Mouse (Mus musculus) mesoderm, embryonic 11.5 days (tissue): ENCODE results near the gene Rpl27a.
A peak's percentile ranks its signal among the peaks of the same experiment; 100 is the strongest.

Experiments
- DNase-seq: peaks from one replicate; pipeline ENCODE4 v3.0.0-alpha.2; 2012; ENCODE audit warnings: low read depth, low spot score

Rpl27a gene

DNA sequence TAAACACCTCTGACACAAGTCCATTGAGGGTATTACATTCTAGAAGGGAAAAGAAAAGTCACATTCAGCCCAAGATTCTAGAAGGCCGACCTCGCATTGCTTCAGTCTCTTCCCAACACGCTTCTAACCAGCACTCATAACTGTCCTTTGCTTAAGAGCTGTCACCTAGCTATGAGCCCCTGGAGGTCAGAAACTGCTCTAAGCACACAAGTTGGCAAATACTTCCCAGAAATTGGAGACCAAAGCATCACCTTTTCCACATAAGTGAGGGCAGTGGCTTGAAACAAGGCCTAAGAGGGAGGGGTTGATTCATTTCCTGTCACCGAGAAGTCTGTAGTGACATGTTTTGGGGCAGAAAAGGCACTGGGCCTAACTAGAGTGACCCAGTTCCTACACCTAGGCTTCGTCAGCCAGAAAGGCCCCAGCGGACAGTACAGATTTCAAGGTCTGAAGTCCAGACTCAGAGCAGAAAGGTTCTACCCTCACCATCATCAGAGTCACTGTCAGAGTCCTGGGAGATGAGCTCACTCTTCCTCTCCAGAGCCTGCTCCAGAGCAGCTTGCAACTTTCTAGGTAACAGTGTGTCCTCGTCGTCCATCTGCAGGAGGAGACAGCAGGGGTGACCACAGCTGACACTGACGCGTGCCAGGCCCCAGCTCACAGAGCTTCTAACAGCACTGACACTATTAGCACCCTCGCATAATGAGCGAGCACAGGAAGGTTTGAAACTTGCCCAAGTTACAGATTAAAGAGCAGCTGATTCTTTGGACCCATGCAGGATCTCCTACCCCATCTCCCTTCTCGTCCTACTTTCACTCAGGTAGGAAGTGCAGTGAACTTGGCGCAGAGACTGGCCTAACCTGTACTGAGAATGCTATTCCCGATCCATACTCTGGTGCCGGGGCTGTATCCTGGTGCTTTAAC is 7.1 kb downstream of the Rpl27a start:
- DNase-seq, result no peak

DNA sequence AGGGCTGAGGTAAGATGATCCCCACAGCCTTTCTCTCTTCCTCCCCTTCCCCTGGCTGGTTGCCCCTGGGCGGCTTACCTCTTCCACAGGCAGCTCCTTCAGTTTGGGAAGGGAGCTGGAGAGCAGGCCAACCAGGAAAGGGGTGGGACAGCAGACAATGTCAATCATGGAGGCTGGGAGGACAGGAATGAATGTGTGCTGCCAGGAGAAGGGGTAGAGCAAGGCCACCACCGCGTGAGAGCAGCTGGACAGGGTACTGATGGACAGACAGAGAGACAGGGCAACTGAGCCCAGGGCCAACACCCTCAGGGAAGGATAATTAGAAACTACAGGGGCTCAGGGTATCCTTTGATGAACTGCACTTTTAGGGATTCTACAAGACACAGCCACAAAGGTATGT is 8.6 kb downstream of the Rpl27a start:
- no peak for DNase-seq

DNA sequence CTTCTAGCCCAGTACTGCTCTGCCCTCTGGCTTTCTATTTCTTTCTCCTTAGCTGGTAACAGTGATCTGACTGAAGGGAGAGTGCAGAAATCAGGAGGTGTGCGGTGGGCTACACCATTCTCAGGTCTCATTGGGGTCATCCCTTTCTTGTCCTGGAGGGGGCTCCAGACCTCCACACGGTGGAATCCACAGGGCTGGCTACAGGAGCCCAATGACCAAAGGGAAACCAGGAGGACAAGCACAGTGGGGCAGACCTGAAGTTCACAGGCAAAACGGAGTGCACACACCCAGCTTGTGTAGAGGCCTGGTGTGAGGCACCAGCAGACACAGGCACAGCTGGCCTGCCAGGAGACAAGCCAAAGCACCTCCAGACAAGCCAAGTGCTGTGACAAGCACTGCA is 9.4 kb downstream of the Rpl27a start:
- peak; percentile 55 for DNase-seq

DNA sequence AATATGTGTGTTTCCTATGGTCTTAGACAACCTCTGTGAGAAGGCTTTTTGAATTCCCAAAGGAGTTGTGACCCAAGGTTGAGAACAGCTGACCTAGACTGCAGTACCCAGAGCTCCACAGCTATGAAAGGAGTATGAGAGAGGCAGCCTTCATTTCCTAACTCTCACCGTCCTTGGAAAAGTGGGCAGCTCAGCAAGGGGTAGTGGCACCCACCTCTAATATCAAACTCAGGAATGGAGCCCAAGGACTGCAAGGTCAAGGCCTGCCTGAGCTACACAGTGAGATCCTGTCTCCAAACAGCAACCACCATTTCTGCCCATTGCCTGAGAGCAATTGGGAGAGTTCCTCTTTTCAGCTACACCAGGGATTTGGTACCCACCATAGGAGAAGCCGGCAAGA is 10.8 kb downstream of the Rpl27a start:
- DNase-seq, result no peak

DNA sequence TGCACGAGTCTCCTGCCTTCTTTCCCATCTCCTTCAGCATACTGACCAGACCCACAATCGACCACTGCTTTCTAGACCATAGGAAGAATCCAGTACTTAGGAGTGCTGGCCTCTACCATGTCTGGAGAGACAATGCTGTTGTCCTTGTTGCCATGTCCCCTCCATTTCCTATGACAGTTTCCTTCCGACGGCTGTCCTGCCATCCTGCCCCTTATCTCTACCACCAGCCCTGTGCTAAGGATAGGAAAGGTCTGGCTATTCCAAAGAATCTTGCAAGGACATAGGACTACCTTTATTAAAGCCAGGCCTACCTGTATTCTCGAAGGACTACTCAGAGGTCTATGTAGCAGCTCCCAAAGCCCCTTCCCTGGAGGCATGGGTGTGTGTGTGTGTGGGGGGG is 12.6 kb downstream of the Rpl27a start:
- DNase-seq, result no peak

DNA sequence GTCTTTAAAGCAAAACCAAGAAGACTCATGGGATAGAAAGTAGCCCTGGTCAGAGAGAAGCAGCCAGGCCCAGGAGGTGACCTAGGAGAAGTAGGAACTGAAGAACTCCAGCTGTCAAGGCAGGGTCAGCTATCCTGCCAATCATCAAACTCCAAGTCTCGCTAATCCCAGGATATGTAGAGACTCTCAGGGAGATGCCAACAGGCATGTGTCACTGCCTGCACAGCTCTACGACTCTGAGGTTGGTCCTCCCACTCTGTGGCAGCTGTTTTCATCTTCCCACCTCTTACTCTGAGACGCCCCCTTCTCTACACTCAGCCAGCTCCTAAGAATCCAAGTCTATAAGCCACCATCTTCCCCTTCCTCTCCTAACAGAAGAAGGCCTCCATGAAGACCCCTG is 13.7 kb downstream of the Rpl27a start:
- no peak for DNase-seq

DNA sequence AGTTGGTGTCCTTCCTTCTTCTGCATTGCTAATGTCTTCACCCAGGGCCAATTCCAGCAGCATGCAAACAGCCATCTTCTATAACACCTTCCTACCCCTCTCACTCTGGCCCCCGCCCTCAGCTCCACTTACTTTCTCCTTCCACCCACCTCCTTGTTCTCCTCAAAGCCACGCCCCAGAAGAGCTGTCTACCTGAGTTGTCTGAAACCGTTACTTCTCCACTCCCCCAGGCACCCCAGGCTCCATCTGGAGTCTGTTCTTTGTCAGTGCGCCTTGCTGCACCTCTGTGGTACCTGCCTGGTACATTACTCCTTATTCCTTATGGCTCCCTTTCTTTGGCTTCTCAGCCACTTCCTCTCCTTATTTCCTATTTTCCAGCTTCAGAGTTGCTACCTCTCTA is 14.2 kb downstream of the Rpl27a start:
- DNase-seq, result no peak

DNA sequence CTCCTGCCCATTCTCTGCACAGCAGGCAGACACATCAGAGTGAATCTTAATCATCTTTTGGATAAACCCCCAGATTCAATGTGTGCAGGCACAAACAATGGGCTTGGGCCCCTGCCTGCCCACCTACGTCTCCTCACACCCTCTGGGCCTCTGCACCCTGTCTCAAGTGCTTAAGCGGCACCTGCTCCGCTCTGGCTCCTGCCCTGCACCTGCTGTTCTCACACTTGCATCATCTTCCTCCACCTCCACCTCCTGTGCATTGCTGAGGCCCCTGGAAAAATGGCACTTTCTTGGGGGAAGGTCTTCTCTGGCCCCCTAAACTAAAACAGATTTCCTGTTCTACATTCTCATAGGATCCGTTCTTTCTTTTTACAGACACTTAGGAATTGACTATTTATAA is 14.9 kb downstream of the Rpl27a start:
- no peak for DNase-seq

DNA sequence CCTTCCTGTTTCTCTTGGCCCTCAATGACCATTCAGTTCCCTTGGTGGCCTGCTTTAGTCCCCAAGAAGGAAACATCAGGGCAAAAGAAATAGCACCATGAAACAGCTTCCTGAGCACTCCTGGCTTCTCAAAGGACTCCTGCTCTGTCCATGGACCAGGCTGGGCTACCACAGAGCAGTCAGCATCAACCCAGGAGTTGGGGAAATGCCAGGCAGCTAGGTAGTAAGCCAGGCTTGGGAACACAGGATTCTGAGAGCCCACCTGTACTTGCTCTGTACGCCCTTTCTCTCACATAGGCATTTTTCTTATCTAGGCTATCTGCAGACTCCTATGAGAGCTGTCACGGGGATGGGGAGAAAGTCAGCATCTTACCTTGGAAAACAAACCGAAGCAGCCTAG is 16.0 kb downstream of the Rpl27a start:
- DNase-seq, result no peak

DNA sequence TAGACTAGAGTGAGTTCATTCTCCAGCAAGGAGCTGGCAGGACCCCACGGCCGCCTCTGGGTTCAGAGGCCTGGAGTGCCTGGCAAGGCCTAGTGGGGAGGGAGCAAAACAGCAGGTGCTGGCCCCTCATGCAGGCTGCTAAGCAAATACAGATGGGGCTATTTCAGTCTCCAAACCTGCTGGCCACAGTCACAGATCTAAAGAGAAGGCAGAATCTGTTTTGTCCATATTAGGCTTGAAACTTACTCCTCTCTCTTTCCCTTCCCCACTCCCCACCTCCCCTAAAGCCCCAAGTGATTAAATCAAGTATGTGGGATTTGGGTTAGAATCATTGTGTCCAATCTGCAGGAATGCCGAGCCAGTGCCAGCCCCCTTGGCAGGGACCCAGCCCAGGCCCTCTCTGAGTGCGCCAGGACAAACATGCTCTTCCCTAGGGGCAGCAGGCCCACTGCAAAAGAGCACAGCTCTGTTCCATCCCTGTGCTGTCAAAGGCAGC is 17.6 kb downstream of the Rpl27a start:
- no peak for DNase-seq

DNA sequence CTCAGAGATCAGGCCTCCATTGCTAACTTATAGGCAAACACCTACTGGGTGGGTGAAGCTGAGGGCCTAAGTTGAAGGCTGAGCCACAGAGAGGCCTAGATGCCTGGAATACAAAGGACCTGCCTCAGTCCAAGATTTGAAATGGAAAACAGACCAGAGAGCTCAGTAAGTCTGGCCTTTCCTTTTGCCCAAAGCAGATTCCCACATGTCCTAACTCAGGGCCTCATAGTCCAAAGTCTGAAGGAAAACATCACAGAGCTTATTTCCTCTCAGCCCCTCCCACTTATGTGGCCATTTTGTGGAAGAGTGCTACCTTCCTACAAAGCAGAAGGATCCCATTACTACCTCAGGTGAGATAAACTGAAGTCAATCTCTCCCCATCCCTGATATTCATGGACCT is 22.0 kb downstream of the Rpl27a start:
- DNase-seq, result no peak

DNA sequence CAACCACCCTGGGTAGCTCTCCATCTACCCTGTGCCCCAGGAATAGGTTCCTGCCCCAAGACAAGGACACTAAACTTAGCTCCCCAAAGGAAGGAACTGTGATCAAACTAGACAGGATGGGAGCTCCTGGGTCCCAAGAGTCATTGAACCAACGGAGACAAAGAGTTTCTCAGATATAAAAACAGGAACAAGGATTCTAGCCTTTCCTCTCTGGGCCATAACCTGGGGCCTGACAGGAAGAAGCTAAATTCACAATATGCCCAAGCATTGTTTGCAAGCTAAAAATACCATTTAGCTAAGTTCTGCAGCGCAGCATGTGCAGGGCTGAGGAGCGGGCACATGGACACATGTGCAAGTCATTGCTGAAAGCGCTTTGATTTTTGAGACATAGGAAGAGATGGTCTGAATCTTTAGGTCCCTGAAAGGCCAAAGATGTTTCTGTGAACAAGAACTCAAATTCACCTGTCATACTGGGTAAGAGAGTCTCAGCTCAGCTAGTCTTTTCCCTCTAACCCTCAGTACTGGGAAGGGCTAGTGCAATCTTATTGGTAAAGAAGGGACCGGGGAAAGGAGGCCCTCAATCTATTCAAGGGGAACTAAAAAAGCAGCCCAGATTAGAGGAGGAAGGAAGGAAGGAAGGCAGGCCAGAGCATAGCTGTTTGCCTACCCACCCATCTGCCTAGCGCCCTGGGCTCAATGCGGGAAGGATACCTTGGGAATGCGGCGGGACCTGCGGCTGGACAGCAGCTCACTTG is 22.8 kb downstream of the Rpl27a start:
- DNase-seq, result no peak

DNA sequence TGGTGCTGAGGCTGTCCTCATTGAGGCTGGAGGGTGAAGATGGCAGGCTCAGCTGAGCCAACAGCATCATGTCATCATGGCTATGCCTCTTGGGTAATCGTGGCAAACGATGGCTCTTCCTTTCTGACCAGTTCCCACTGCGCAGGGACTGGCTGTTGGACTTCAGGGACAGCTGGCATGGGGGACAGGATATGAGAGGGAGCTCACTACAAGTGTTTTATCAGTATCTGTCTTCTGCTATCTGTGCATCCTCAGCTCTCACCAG is 23.3 kb downstream of the Rpl27a start:
- DNase-seq, result no peak

DNA sequence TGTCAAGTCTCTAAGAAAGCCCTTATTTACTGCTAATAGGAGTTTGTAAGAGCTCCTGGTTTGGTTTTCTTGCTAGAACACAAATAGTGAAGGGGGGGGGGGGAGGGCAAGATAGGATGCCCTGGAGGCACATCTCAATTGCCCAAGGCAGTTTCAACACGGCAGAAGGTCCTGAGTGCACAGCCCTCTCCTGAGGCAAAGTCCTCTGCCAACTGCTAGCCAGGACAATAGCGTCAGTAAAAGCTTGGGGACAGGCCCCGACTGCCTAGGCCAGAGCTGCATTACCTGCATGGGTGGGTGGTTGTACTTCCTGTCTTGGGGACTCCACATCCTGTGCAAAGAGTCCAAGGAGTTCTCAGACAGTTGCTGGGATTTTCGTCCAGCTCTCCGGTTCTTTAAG is 25.8 kb downstream of the Rpl27a start:
- DNase-seq, result no peak

DNA sequence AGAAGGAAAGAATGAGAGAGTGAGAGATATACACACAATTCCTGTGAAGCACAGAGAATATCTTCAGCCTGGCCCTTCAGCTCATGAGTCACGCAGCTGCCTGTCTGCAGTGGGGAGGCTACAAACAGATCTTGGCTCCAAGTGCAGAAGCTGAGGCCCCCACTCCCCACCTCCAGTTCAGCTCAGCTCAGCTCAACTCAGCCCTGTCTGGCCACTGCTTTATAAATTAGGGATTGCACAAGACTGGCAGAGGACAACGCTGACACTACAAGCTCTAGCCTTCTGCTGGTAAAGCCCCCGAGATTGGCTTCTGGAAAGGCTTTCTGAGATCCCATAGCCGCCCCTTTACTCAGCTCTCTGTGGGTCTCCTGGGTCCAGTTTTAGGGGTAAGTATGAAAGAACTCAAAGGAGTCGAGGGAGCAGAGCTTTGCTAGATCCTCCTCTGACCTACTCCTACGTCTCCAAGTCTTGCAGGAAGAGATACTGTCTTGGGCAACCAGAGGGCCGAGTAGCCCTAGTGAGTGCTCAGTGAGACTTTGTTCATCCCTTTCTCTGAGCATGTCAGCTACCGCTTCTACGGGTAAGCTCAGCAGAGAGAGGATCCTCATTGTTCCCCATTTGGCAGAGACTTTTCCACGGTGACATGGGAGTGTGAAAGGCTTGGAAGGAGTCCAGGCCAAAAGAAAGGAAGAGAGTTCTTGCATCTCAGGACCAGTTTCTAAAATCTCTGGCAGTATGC is 26.5 kb downstream of the Rpl27a start:
- DNase-seq, result no peak

DNA sequence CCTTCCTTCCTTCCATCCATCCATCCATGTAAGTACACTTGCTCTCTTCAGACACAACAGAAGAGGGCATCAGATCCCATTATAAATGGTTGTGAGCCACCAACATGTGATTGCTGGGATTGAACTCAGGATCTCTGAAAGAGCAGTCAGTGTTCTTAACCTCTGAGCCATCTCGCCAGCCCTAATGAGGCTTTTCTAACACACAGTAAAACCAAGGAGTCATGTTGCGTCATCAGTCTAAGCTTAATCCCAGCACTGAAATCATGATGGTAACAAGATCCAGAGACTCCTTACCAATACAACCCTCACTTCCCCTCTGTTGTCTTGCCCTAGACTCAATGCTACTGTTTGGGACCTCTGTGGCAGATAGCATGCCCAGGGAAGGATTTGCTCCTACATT is 27.2 kb downstream of the Rpl27a start:
- DNase-seq, result no peak

DNA sequence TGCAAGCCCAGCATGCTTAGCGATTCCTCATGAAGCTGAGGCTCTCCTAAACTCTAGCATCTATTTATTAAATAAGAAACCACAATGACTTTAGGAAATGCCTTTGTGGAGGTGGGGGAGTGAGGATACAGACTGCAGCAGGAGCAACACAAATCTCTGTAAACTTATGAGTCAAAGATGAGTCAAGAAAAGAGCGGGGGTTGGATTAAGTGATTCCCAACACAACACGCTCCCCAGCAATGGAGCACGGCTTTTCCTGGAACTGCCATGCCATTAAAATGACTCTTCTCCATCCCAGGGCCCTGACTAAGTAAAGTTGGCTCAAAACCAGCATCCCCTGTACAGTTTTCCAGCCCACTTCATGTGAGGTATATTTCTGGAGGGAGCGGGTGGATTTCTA is 27.8 kb downstream of the Rpl27a start:
- DNase-seq, result no peak

DNA sequence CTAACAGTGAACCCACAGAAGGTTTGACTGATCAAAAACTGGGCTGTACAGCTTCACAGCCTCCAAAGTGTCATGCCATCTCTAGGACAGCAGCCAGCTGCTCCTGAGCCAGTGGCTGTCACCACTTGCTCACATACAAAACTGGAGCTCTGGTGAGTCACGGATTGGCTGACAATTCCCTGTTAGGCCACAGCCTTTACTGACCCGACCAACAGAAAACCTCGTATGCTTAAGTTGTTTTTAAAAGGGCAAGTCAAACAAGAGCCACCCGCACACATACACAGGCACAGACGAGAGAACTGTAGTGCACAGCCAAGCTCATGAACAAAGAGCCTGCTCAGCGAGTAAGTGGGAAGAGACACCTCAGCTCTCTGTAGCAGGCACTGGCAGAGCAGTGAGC is 40.6 kb downstream of the Rpl27a start:
- no peak for DNase-seq

DNA sequence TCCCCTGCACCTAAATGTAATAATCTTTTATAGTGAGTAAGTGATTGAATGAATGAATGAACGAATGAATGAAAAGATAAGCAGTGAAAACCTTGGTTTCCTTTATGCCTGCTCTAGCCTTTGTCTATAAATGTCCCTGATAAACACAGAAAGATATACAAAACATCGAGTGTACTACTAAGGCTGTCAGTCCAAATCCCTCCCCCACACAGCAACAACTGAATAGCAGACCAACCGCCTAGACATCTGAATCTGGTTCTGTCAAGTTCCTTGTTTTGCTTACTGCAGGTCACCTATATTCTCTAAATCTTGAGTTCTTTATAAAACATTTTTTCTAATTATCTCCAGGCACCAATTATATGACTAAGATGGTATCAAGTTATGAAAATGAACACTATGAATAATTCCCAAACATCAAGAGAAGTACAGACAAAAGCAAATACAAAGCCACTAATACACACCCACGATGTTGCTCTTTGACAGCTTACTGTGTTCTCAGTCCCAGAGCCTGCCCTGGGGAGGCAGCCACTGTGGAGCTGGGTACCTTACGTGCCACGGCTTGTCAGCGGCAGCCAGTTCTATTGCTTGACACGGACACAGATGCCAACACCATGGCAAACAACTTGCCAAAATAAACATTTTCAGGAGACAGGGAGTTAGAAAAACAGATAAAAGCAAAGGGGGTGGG is 42.7 kb downstream of the Rpl27a start:
- no peak for DNase-seq

DNA sequence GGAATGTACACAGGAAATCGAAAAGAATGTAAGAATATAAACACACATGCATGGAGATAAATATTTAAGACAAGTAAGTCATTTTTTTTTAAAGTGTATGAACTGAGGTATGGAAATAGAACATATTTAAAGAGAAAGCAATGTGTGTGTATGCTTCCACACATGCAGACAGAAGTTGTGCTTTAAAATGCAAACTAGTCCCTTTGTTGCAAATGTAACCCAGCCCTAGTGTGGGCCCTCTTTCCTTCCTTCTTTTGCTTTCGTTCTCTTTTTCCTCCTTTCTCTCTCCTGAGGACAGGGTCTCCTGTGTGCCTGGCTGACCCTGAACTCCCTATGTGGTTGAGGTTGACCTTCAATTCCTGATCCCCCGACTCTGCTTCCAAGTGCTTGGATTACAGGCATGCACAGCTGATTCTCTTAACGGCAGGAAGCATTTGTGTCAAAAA is 43.2 kb downstream of the Rpl27a start:
- DNase-seq, result no peak

DNA sequence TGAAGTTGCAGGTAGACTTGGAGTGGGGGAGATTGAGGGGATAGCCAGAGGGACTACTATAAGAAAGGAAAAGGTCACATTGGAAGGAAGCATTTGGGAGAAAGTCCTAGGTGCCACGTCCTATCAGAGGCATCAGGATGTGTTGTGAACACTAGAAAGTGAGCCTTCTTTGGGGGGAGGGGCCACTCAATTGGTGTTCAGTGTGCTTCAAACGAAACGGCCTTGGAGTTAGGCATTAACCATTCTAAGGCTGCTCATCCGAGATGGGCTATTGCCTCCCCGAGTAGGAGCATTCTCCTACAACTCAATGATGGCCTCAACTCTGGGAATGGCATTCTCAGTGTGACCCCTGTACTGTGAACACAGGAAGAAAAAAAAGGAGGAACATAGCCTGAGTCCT is 43.7 kb downstream of the Rpl27a start:
- DNase-seq, result no peak
